In the genomic region with DNA sequence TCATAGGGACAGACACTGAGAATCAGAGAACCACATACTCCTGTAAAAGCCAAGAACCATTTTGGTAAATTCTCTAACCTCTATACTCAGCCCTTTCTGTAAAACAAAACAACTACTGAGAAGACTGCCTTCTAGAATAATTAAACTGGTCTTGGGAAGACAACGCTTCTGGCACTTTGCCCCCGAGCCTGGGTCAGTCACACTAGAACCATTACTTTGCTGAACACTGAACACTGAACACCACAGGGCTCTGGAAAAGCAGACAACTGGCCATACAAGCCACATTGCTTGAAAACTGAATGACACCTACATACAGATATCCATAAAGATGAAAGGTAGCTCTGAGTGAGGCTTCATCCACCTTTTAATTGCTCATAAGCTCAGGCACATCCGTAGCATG, we compare ENCODE assay signal across 14 mouse cellular contexts.
DNase-seq lines count a peak whose midpoint lies in the region.
"Had no signal": no experiment of that assay in that cellular context is flagged by ENCODE, and none has a peak within 500 bp of the region (broad histone marks: within the 10 kb centered on the region; RNA-seq: fewer than 3 reads in every experiment).

No protein-coding gene starts in this region.

- DNase-seq in heart, adult 11 months: peak; percentile 68
- no peak for DNase-seq in heart, adult 18-20 months
- peak; percentile 28 for DNase-seq in kidney, postnatal 10 days
- DNase-seq in kidney, adult 18-20 months: no peak
- peak; percentile 3 to 11 for DNase-seq in kidney, postnatal 4 days
- no peak for DNase-seq in frontal cortex, postnatal 10 days (ENCODE audit: low spot score in 2 of 2)
- DNase-seq: adrenal gland, adult 2 months; adrenal gland, postnatal 14 days; cerebellum, adult 11-12 months; cerebellum, adult 8-10 months; cerebellum, postnatal 14 days; gastrocnemius, postnatal 36 days; heart, postnatal 10 days; heart, postnatal 36 days had no signal

Comparison
In these comparisons a context has a peak if more than half of its experiments do, and no peak if none do; other contexts are left out.
1. DNase-seq: peak in heart, adult 11 months (single experiment), kidney, postnatal 10 days (single experiment) and kidney, postnatal 4 days (2 of 2); none in heart, adult 18-20 months (0 of 2), kidney, adult 18-20 months (single experiment) and frontal cortex, postnatal 10 days (0 of 2).